Comparison of ENCODE assay signal across 9 mouse cellular contexts in the genomic region with DNA sequence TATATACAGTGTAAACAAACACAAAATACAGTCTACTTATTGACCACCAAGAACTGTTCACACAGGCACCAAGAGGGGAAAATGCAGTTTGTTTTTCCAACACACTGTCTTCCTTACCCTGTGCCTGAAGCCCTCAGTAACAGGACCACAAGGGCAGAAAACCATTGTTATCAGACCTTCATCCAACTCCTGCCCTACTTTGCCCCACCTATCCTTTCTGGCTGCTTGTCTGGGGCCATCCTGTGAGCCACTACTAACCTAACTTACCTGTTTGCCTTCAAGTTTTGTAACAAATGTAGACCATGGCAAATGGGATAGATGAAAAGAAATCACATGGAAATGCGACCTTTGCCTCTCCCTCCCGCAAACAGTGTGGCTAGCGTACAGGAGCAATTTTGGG. TPM values are rescaled to one million over a fixed set of nuclear protein-coding genes. Genes with fewer than 3 reads are reported as not detected.
DNase-seq lines count a peak whose midpoint lies in the region; ATAC-seq and TF ChIP-seq lines count a peak whose summit lies in the region.
"Had no signal": no experiment of that assay in that cellular context is flagged by ENCODE, and none has a peak within 500 bp of the region (broad histone marks: within the 10 kb centered on the region; RNA-seq: fewer than 3 reads in every experiment).

No protein-coding gene starts in this region.

- H3K36me3 ChIP-seq in lung, embryonic 15.5 days = peaks cover 25% of the 10 kb centered on the region
- peaks cover 13% of the 10 kb centered on the region for H3K36me3 ChIP-seq in forebrain, embryonic 12.5 days (replicated peaks)
- H3K36me3 ChIP-seq in limb, embryonic 14.5 days (ENCODE audit: control insufficient read depth, insufficient read depth, low read length) = peaks cover 20% of the 10 kb centered on the region
- H3K36me3 ChIP-seq in neural tube, embryonic 14.5 days (ENCODE audit: control insufficient read depth, insufficient read depth, low read length) = 0 out of 2 replicates have a peak, but pooled peaks cover 4% of the 10 kb centered on the region

- H3K9me3 ChIP-seq in lung, embryonic 15.5 days = no peaks in the 10 kb centered on the region
- no peaks in the 10 kb centered on the region for H3K9me3 ChIP-seq in forebrain, embryonic 12.5 days
- no peaks in the 10 kb centered on the region for H3K9me3 ChIP-seq in limb, embryonic 14.5 days (ENCODE audit: control insufficient read depth, low read length)
- no peaks in the 10 kb centered on the region for H3K9me3 ChIP-seq in neural tube, embryonic 14.5 days (ENCODE audit: control insufficient read depth, low read length)

- no peak for ATAC-seq in lung, embryonic 15.5 days (ENCODE audit: borderline replicate concordance, extremely low read depth, low FRiP score, low TSS enrichment)
- no peak for ATAC-seq in forebrain, embryonic 12.5 days (ENCODE audit: low FRiP score)
- no peak for ATAC-seq in limb, embryonic 14.5 days (ENCODE audit: low FRiP score, low read depth)
- ATAC-seq in neural tube, embryonic 14.5 days (ENCODE audit: low read depth) = no peak

- H3K4me2 ChIP-seq in lung, embryonic 15.5 days = peak overlapping the region; percentile 78; the same call in 1 of the 2 replicates
- peak overlapping the region; percentile 82 for H3K4me2 ChIP-seq in forebrain, embryonic 12.5 days
- H3K4me2 ChIP-seq in limb, embryonic 14.5 days (replicated peaks; ENCODE audit: low read depth, low read length, severe bottlenecking) = 0 out of 2 replicates have a peak overlapping the region, but pooled peaks have one; percentile 18
- H3K4me2 ChIP-seq in neural tube, embryonic 14.5 days (ENCODE audit: low read depth, low read length) = peak overlapping the region; percentile 32

- peak overlapping the region; percentile 29; the same call in 1 of the 2 replicates for H3K9ac ChIP-seq in lung, embryonic 15.5 days
- H3K9ac ChIP-seq in forebrain, embryonic 12.5 days = peak overlapping the region; percentile 2; the same call in 1 of the 2 replicates
- no peak overlapping the region for H3K9ac ChIP-seq in limb, embryonic 14.5 days (ENCODE audit: low read depth, low read length, severe bottlenecking)
- 0 out of 2 replicates have a peak overlapping the region, but pooled peaks have one; percentile 16 for H3K9ac ChIP-seq in neural tube, embryonic 14.5 days (replicated peaks; ENCODE audit: low read depth, low read length)

- 69% methylated on average over 3 of the region's 3 CpGs for WGBS in lung, embryonic 15.5 days
- WGBS in forebrain, embryonic 12.5 days = 61% methylated on average over 3 of the region's 3 CpGs
- WGBS in limb, embryonic 14.5 days = 56% methylated on average over 3 of the region's 3 CpGs
- WGBS in neural tube, embryonic 14.5 days = 58% methylated on average over 3 of the region's 3 CpGs

- DNase-seq in lung, postnatal 14 days = no peak
- DNase-seq in limb, embryonic 14.5 days (ENCODE audit: low spot score) = no peak
- DNase-seq in urinary bladder, postnatal 25 days (ENCODE audit: low spot score) = no peak
- DNase-seq in T-cell, adult 2 months (ENCODE audit: low spot score) = no peak
- no peak for DNase-seq in thymus, postnatal 4 days
- DNase-seq: kidney, postnatal 14 days had no signal

- H3K27me3 ChIP-seq in lung, embryonic 15.5 days = no peaks in the 10 kb centered on the region
- peaks cover 12% of the 10 kb centered on the region; the same call in 1 of the 2 replicates for H3K27me3 ChIP-seq in forebrain, embryonic 12.5 days
- H3K27me3 ChIP-seq in limb, embryonic 14.5 days (ENCODE audit: control insufficient read depth, insufficient read depth, low read length) = no peaks in the 10 kb centered on the region
- no peaks in the 10 kb centered on the region for H3K27me3 ChIP-seq in neural tube, embryonic 14.5 days (ENCODE audit: control insufficient read depth, insufficient read depth, low read length)

- H3K4me1 ChIP-seq in lung, embryonic 15.5 days = peaks cover 17% of the 10 kb centered on the region; the same call in 1 of the 2 replicates
- H3K4me1 ChIP-seq in forebrain, embryonic 12.5 days = peaks cover 19% of the 10 kb centered on the region
- peaks cover 17% of the 10 kb centered on the region for H3K4me1 ChIP-seq in limb, embryonic 14.5 days (ENCODE audit: control insufficient read depth, insufficient read depth, low read length)
- H3K4me1 ChIP-seq in neural tube, embryonic 14.5 days (ENCODE audit: control insufficient read depth, insufficient read depth, low read length) = peaks cover 15% of the 10 kb centered on the region

- no peak overlapping the region for H3K27ac ChIP-seq in lung, embryonic 15.5 days
- no peak overlapping the region for H3K27ac ChIP-seq in forebrain, embryonic 12.5 days
- H3K27ac ChIP-seq in limb, embryonic 14.5 days (replicated peaks; ENCODE audit: low read depth, low read length) = no peak overlapping the region
- H3K27ac ChIP-seq in neural tube, embryonic 14.5 days (ENCODE audit: low read depth, low read length) = no peak overlapping the region

- TF ChIP-seq POLR2A in limb, embryonic 14.5 days (IDR thresholded peaks at IDR 0.05; ENCODE audit: borderline replicate concordance, extremely low read depth, insufficient read depth, insufficient read length) = no peak

- H3K4me3 ChIP-seq in lung, embryonic 15.5 days = peak overlapping the region; percentile 11; the same call in 1 of the 2 replicates
- peak overlapping the region; percentile 17 for H3K4me3 ChIP-seq in forebrain, embryonic 12.5 days (replicated peaks)
- H3K4me3 ChIP-seq in limb, embryonic 14.5 days (replicated peaks; ENCODE audit: low read length) = peak overlapping the region; percentile 95; the same call in 1 of the 2 replicates
- peak overlapping the region; percentile 9; the same call in 1 of the 2 replicates for H3K4me3 ChIP-seq in neural tube, embryonic 14.5 days (ENCODE audit: low read depth, low read length)

RNA-seq across cellular contexts. Expression of gene Kras, which starts 2.2 kb away (rescaled TPM):
- 92.2 and 99.5 TPM in 2 replicates for polyA plus RNA-seq in lung, embryonic 15.5 days (2015; fragmentation: Nextera tagmentation; extraction: Ambion mirVana)
- polyA plus RNA-seq in forebrain, embryonic 12.5 days (2016; fragmentation: Nextera tagmentation; extraction: Ambion mirVana) = 134 and 139 TPM in 2 replicates
- 33.3 and 35.1 TPM in 2 replicates for polyA plus RNA-seq in limb, embryonic 14.5 days (2012; rRNA removed)
- polyA plus RNA-seq in limb, embryonic 14.5 days (2014; fragmentation: Nextera tagmentation; extraction: Ambion mirVana) = 67.8 and 74.1 TPM in 2 replicates
- polyA plus RNA-seq in neural tube, embryonic 14.5 days (2014; fragmentation: Nextera tagmentation; extraction: Ambion mirVana) = 96.9 and 113 TPM in 2 replicates

RNA-seq across cellular contexts. Expression of gene Etfrf1, which starts 37.0 kb away (rescaled TPM):
- 26.5 and 26.7 TPM in 2 replicates for polyA plus RNA-seq in lung, embryonic 15.5 days (2015; fragmentation: Nextera tagmentation; extraction: Ambion mirVana)
- 33.8 and 34.0 TPM in 2 replicates for polyA plus RNA-seq in forebrain, embryonic 12.5 days (2016; fragmentation: Nextera tagmentation; extraction: Ambion mirVana)
- polyA plus RNA-seq in limb, embryonic 14.5 days (2012; rRNA removed) = 16.6 and 20.1 TPM in 2 replicates
- 29.5 and 29.8 TPM in 2 replicates for polyA plus RNA-seq in limb, embryonic 14.5 days (2014; fragmentation: Nextera tagmentation; extraction: Ambion mirVana)
- 26.3 and 29.6 TPM in 2 replicates for polyA plus RNA-seq in neural tube, embryonic 14.5 days (2014; fragmentation: Nextera tagmentation; extraction: Ambion mirVana)

RNA-seq across cellular contexts. Expression of gene Casc1, which starts 37.1 kb away (rescaled TPM):
- polyA plus RNA-seq in lung, embryonic 15.5 days (2015; fragmentation: Nextera tagmentation; extraction: Ambion mirVana) = 0.79 and 1.3 TPM in 2 replicates
- polyA plus RNA-seq in forebrain, embryonic 12.5 days (2016; fragmentation: Nextera tagmentation; extraction: Ambion mirVana) = 0.82 and 0.89 TPM in 2 replicates
- 0.93 and 1.00 TPM in 2 replicates for polyA plus RNA-seq in limb, embryonic 14.5 days (2012; rRNA removed)
- 0.29 and 0.41 TPM in 2 replicates for polyA plus RNA-seq in limb, embryonic 14.5 days (2014; fragmentation: Nextera tagmentation; extraction: Ambion mirVana)
- 0.93 and 1.4 TPM in 2 replicates for polyA plus RNA-seq in neural tube, embryonic 14.5 days (2014; fragmentation: Nextera tagmentation; extraction: Ambion mirVana)

Comparison
In these comparisons a context has a peak if more than half of its experiments do, and no peak if none do; other contexts are left out.
1. H3K4me2 ChIP-seq: peak in every context shown above with its lines; median percentile 82 in forebrain, embryonic 12.5 days; 78 in lung, embryonic 15.5 days; 32 in neural tube, embryonic 14.5 days; 18 in limb, embryonic 14.5 days.
2. H3K4me3 ChIP-seq: peak in every context shown above with its lines; median percentile 95 in limb, embryonic 14.5 days; 17 in forebrain, embryonic 12.5 days; 11 in lung, embryonic 15.5 days; 9 in neural tube, embryonic 14.5 days.